Mouse (Mus musculus) testis, adult 2 months (tissue): ENCODE measurements at regions not wholly inside any gene's neighbourhood (a gene's known extent, or its start where the extent isn't known, plus 50 kb on each side); places are given as distances from the start of the nearest gene placed in this dataset.

Experiments
- CTCF ChIP-seq: fragments of 200-500 bp; IDR thresholded peaks from 2 replicates; pipeline ENCODE4 v1.5.1; 2012; ENCODE audit warnings: low read depth, mild to moderate bottlenecking, inconsistent platforms, low read length, moderate library complexity; ENCODE audit not compliant: control insufficient read depth, insufficient read depth, insufficient replicate concordance
- POLR2A ChIP-seq: fragments of 200-500 bp; IDR thresholded peaks from 2 replicates; pipeline ENCODE4 v1.6.1; 2012; ENCODE audit warnings: low read depth, mild to moderate bottlenecking, inconsistent platforms, low read length, moderate library complexity; ENCODE audit not compliant: control insufficient read depth

GRCm38 (mm10) chr14:14513498-14513897, 112.4 kb downstream of the Olfr721-ps1 start:
- TF ChIP-seq CTCF (no peak), POLR2A (no peak)
